Mouse (Mus musculus): ENCODE measurements around the gene Defb23. TPM values are rescaled to one million over a fixed set of nuclear protein-coding genes. Genes with fewer than 3 reads are reported as not detected.
"Not testable (repeated sequence)": the region's sequence is repeated elsewhere in the genome, so short reads cannot be mapped to it uniquely, and the experiment has no call there.

Gene Defb23
- polyA plus RNA-seq, 1 experiment from 2014 or later, result not detected

DNA sequence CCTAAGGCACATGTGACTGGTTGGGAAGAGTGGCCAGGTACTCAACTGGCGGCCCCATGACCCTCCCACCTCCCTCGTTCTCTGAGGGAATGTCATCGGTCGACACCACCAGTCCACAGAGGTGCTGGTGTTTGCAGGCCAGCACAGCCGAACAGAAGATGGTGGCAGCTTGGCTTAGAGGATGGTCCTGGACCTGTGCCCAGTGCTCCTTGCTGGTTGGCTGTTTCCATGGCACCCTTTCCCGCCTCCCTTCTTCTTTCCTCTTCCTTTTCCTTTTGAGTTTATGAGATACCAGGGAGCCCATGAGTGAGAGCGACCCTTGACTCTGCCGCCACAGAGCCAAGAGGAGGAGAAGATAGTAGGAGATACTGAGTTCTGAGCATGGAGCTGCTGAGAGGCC is 21.1 kb downstream of the Defb23 start:
- no peaks in the 10 kb centered on the region for H3K27me3 ChIP-seq (ENCODE audit: control insufficient read depth, insufficient read depth, low read depth, low read length)

GRCm38 (mm10) chr2:152442322-152442721 is 22.1 kb downstream of the Defb23 start:
- no peaks in the 10 kb centered on the region for H3K9me3 ChIP-seq (ENCODE audit: control insufficient read depth, low read length)
- no peak for ATAC-seq (ENCODE audit: low read depth)
- 65% methylated on average over 4 of the region's 4 CpGs for WGBS
- no peak overlapping the region for H3K9ac ChIP-seq (ENCODE audit: low read length)
- H3K4me1 ChIP-seq (replicated peaks; ENCODE audit: control insufficient read depth, insufficient read depth, low read length), result peaks cover under 1% of the 10 kb centered on the region; the same call in 1 of the 2 replicates
- H3K27ac ChIP-seq (ENCODE audit: low read length), result no peak overlapping the region
- H3K4me3 ChIP-seq (ENCODE audit: low read length), result no peak overlapping the region
- no peak overlapping the region for H3K4me2 ChIP-seq (ENCODE audit: low read depth, low read length)
- H3K27me3 ChIP-seq (ENCODE audit: control insufficient read depth, insufficient read depth, low read depth, low read length), result no peaks in the 10 kb centered on the region
- no peaks in the 10 kb centered on the region for H3K36me3 ChIP-seq (ENCODE audit: control insufficient read depth, insufficient read depth, low read length)

More for the DNA sequence above, 21.1 kb downstream of the Defb23 start:
- Histone ChIP-seq H3K4me3 (ENCODE audit: low read length) (no peak overlapping the region), H3K27ac (ENCODE audit: low read length) (no peak overlapping the region), H3K4me2 (ENCODE audit: low read depth, low read length) (no peak overlapping the region), H3K9me3 (ENCODE audit: control insufficient read depth, low read length) (no peaks in the 10 kb centered on the region), H3K4me1 (replicated peaks; ENCODE audit: control insufficient read depth, insufficient read depth, low read length) (no peaks in the 10 kb centered on the region), H3K36me3 (ENCODE audit: control insufficient read depth, insufficient read depth, low read length) (no peaks in the 10 kb centered on the region), H3K9ac (ENCODE audit: low read length) (no peak overlapping the region)
- 74% methylated on average over 8 of the region's 8 CpGs for WGBS
- ATAC-seq (ENCODE audit: low read depth), result no peak

DNA sequence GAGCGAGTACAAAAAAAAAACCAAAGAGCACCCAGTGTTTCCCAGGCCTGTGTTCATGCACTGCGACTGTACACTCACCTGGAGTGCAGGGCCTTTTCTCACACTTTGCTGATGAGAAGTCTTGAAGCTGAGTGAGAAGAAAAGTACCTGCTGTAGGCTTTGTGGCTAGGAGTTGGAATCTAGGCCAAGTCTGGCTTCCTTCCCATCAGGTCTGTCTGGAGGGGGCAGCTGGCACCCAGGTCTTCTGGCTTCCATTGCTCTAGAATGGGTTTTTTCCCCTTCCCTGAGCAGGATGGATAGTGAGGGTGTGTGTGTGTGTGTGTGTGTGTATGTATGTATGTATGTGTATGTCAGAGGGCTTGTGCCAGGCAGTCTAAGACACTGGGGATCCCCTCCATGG is 24.6 kb downstream of the Defb23 start:
- WGBS, result 47% methylated on average over 2 of the region's 2 CpGs
- Histone ChIP-seq H3K9ac (ENCODE audit: low read length) (no peak overlapping the region), H3K27me3 (ENCODE audit: control insufficient read depth, insufficient read depth, low read depth, low read length) (no peaks in the 10 kb centered on the region), H3K36me3 (ENCODE audit: control insufficient read depth, insufficient read depth, low read length) (no peaks in the 10 kb centered on the region), H3K4me3 (ENCODE audit: low read length) (no peak overlapping the region), H3K27ac (ENCODE audit: low read length) (peak overlapping the region; percentile 15; the same call in 1 of the 2 replicates), H3K9me3 (ENCODE audit: control insufficient read depth, low read length) (no peaks in the 10 kb centered on the region), H3K4me1 (replicated peaks; ENCODE audit: control insufficient read depth, insufficient read depth, low read length) (peaks cover 2% of the 10 kb centered on the region; the same call in 1 of the 2 replicates), H3K4me2 (ENCODE audit: low read depth, low read length) (no peak overlapping the region)
- ATAC-seq (ENCODE audit: low read depth), result no peak

- WGBS, result 46% methylated on average over 1 of the region's 1 CpGs
- H3K9ac ChIP-seq (ENCODE audit: low read length), result no peak overlapping the region
- ATAC-seq (ENCODE audit: low read depth), result peak; percentile 42; the same call in 1 of the 2 replicates
Measured at GRCm38 (mm10) chr2:152438963-152439362, 25.5 kb downstream of the Defb23 start.

DNA sequence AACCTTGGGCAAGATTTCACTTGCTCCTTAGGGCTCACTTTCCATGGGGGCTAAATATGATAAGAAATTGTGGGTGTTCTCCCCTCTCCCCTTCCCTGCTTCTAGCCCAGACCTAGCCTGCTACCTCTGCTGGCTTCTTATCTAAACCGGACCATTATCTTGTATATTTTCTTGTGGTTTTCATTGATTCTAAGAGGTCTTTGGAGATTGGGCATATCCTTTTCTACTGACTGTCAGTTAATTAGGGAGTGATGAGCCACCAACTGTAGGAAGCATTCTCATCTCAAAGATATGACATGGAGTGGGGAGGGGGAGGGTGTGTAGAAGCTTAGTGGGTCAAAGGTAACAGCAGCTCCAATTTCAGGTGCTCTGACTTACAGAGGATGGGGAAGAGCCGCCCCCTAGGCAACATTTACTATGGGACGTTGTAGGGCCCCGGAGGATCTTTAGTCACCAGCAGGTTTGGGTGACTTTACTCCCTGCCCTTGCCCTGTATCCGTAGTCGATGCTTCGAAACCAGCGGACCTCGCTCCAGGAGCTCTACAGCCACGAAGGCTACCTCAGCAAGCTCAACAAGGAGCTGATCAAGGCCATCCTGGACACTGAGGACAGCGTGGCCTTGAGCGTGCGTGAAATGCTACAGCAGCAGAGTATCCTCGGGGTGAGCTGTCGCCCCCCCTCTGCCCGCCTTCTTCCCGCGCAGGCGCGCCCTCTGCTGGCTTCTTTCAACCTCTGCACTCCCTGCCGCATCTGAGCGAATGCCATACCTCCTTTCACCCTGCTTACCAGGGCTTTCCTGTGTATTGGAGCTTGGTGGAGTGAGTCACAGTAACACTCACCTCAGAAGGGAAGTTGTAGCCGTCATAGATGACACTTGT is 27.2 kb downstream of the Defb23 start:
- 3% methylated on average over 23 of the region's 23 CpGs for WGBS
- Histone ChIP-seq H3K4me3 (ENCODE audit: low read length) (peak overlapping the region; percentile 43), H3K4me2 (ENCODE audit: low read depth, low read length) (peak overlapping the region; percentile 77), H3K9me3 (ENCODE audit: control insufficient read depth, low read length) (no peaks in the 10 kb centered on the region), H3K36me3 (ENCODE audit: control insufficient read depth, insufficient read depth, low read length) (no peaks in the 10 kb centered on the region), H3K4me1 (replicated peaks; ENCODE audit: control insufficient read depth, insufficient read depth, low read length) (peaks cover 2% of the 10 kb centered on the region; the same call in 1 of the 2 replicates), H3K27ac (ENCODE audit: low read length) (no peak overlapping the region), H3K27me3 (ENCODE audit: control insufficient read depth, insufficient read depth, low read depth, low read length) (no peaks in the 10 kb centered on the region), H3K9ac (ENCODE audit: low read length) (peak overlapping the region; percentile 72)
- peak; percentile 89 for ATAC-seq (ENCODE audit: low read depth)

More at GRCm38 (mm10) chr2:152438963-152439362, 25.5 kb downstream of the Defb23 start:
- H3K9me3 ChIP-seq (ENCODE audit: control insufficient read depth, low read length), result no peaks in the 10 kb centered on the region
- H3K4me3 ChIP-seq (ENCODE audit: low read length), result no peak overlapping the region
- no peak overlapping the region for H3K27ac ChIP-seq (ENCODE audit: low read length)
- no peaks in the 10 kb centered on the region for H3K27me3 ChIP-seq (ENCODE audit: control insufficient read depth, insufficient read depth, low read depth, low read length)
- no peak overlapping the region for H3K4me2 ChIP-seq (ENCODE audit: low read depth, low read length)
- H3K36me3 ChIP-seq (ENCODE audit: control insufficient read depth, insufficient read depth, low read length), result no peaks in the 10 kb centered on the region
- H3K4me1 ChIP-seq (replicated peaks; ENCODE audit: control insufficient read depth, insufficient read depth, low read length), result peaks cover 2% of the 10 kb centered on the region; the same call in 1 of the 2 replicates

DNA sequence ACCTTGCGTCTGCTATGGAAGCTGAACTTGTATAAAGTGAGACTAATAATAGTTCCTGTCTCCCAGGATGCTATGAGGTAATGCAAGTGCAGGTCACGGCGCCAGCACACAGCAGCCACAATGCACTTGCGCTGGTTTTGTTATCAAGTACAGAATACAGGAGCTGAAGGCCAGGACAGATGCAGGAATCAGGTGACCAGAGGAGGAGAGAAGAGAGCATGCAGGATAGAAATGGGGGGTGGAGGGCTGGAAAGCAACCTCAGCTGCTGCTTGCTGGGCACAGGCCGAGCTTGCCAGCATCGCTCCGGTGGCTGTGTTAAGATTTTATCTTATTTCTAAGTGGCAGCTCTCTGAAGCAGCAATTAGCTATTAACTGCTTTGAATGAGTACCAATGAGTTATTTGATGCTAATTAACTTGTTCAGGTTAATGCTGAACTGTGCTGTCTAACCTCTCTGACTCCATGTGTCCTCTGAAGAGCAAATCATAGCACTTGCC is 28.0 kb downstream of the Defb23 start:
- no peaks in the 10 kb centered on the region for H3K36me3 ChIP-seq (ENCODE audit: control insufficient read depth, insufficient read depth, low read length)
- no peaks in the 10 kb centered on the region for H3K9me3 ChIP-seq (ENCODE audit: control insufficient read depth, low read length)
- H3K27me3 ChIP-seq (ENCODE audit: control insufficient read depth, insufficient read depth, low read depth, low read length), result no peaks in the 10 kb centered on the region
- H3K9ac ChIP-seq (ENCODE audit: low read length), result no peak overlapping the region
- H3K27ac ChIP-seq (ENCODE audit: low read length), result no peak overlapping the region
- no peak overlapping the region for H3K4me2 ChIP-seq (ENCODE audit: low read depth, low read length)
- 79% methylated on average over 7 of the region's 7 CpGs for WGBS
- H3K4me3 ChIP-seq (ENCODE audit: low read length), result no peak overlapping the region
- peaks cover 2% of the 10 kb centered on the region; the same call in 1 of the 2 replicates for H3K4me1 ChIP-seq (replicated peaks; ENCODE audit: control insufficient read depth, insufficient read depth, low read length)
- no peak for ATAC-seq (ENCODE audit: low read depth)

DNA sequence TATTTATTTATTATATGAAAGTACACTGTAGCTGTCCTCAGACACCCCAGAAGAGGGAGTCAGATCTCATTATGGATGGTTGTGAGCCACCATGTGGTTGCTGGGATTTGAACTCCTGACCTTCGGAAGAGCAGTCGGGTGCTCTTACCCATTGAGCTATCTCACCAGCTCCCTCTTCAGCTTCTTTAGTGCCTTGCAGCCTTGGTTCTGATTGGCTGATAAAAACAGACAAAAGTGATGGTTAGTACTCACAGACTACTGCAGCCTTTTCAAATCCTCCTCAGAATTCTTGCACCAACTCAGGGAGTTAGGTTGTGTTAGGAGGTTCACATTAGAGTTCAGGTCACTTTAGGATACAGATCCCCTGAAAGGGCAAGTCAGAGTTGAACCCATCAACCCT is 35.9 kb downstream of the Defb23 start:
- not testable (repeated sequence) for H3K36me3 ChIP-seq (ENCODE audit: control insufficient read depth, insufficient read depth, low read length); H3K4me1 ChIP-seq (replicated peaks; ENCODE audit: control insufficient read depth, insufficient read depth, low read length); ATAC-seq (ENCODE audit: low read depth); H3K9me3 ChIP-seq (ENCODE audit: control insufficient read depth, low read length); H3K4me2 ChIP-seq (ENCODE audit: low read depth, low read length); H3K4me3 ChIP-seq (ENCODE audit: low read length); H3K27me3 ChIP-seq (ENCODE audit: control insufficient read depth, insufficient read depth, low read depth, low read length); H3K27ac ChIP-seq (ENCODE audit: low read length); H3K9ac ChIP-seq (ENCODE audit: low read length)
- 71% methylated on average over 2 of the region's 2 CpGs for WGBS

DNA sequence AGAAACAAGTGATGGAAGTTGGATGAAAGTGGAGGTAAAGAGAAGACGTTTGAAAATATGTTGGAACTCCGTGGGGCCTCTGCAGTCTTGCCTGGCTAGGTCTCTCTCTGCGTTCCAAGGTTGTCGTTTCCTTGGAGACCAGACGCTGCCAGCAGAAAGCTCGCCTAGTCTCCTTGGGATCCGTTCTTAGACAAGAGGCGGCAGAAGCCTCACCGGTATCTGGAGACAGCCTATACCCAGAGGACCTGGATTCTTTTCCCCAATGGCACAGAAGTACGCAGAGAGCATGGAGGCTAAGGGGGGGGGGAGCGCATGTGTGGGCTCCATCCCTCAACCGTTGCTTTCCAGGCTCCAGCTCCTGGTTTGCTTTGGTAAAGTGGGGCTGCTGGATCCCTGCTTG is 36.9 kb downstream of the Defb23 start:
- no peaks in the 10 kb centered on the region for H3K9me3 ChIP-seq (ENCODE audit: control insufficient read depth, low read length)
- peak; percentile 43; the same call in 1 of the 2 replicates for ATAC-seq (ENCODE audit: low read depth)
- peaks cover 8% of the 10 kb centered on the region for H3K4me1 ChIP-seq (replicated peaks; ENCODE audit: control insufficient read depth, insufficient read depth, low read length)
- H3K9ac ChIP-seq (ENCODE audit: low read length), result no peak overlapping the region
- H3K4me3 ChIP-seq (ENCODE audit: low read length), result no peak overlapping the region; the same call in 1 of the 2 replicates
- no peaks in the 10 kb centered on the region for H3K27me3 ChIP-seq (ENCODE audit: control insufficient read depth, insufficient read depth, low read depth, low read length)
- H3K4me2 ChIP-seq (ENCODE audit: low read depth, low read length), result peak overlapping the region; percentile 34
- H3K36me3 ChIP-seq (ENCODE audit: control insufficient read depth, insufficient read depth, low read length), result no peaks in the 10 kb centered on the region
- WGBS, result 4% methylated on average over 12 of the region's 12 CpGs
- no peak overlapping the region for H3K27ac ChIP-seq (ENCODE audit: low read length)

DNA sequence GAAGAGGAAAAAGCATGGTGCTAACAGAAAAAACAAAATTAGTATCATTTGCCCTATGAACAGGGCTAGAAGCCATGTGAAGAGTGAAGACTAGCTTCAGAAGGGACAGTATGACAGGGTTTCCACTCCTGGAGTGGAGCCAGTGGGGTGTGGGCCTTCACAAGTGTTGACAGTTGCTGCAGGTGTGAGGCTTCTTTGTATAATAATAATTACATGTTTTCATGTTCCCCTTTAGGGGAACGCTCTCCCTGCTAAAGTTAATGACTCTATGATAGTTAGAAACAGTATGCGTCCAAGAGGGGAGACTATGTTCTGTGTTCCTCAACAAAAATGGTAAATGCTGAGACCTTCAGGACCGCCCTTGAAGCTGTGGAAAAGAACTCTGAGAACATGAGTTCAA is 48.6 kb downstream of the Defb23 start:
- no peaks in the 10 kb centered on the region for H3K27me3 ChIP-seq (ENCODE audit: control insufficient read depth, insufficient read depth, low read depth, low read length)
- no peak for ATAC-seq (ENCODE audit: low read depth)
- peak overlapping the region; percentile 88 for H3K4me2 ChIP-seq (ENCODE audit: low read depth, low read length)
- WGBS, result 87% methylated on average over 3 of the region's 3 CpGs
- H3K27ac ChIP-seq (ENCODE audit: low read length), result peak overlapping the region; percentile 100
- H3K9me3 ChIP-seq (ENCODE audit: control insufficient read depth, low read length), result peaks cover 6% of the 10 kb centered on the region; the same call in 1 of the 2 replicates
- H3K4me3 ChIP-seq (ENCODE audit: low read length), result peak overlapping the region; percentile 68
- H3K36me3 ChIP-seq (ENCODE audit: control insufficient read depth, insufficient read depth, low read length), result no peaks in the 10 kb centered on the region
- peak overlapping the region; percentile 100 for H3K9ac ChIP-seq (ENCODE audit: low read length)
- peaks cover 15% of the 10 kb centered on the region for H3K4me1 ChIP-seq (replicated peaks; ENCODE audit: control insufficient read depth, insufficient read depth, low read length)

All from lung, embryonic 16.5 days (tissue).